Mouse (Mus musculus) erythroblast, embryonic 14.5 days (primary cell): ENCODE data around the gene Stard13.

ENCODE experiments used
- GATA1 ChIP-seq: IDR thresholded peaks from 2 replicates; pipeline ENCODE4 v1.6.1; 2012; ENCODE audit warnings: low read length, inconsistent platforms, mixed read lengths
- TAL1 ChIP-seq: IDR thresholded peaks from 3 replicates; pipeline ENCODE4 v1.6.1; 2012; ENCODE audit warnings: low read length, inconsistent platforms, mixed read lengths

- no peak for TF ChIP-seq GATA1
- TF ChIP-seq TAL1 = no peak
Measured at GRCm38 (mm10) chr5:151129762-151130161, 103.9 kb downstream of the Stard13 start.
